Mouse (Mus musculus) left cerebral cortex, adult 8-10 months (tissue): ENCODE measurements around the gene Zbtb41. TPM values are rescaled to one million over a fixed set of nuclear protein-coding genes. Genes with fewer than 3 reads are reported as not detected.

Experiments used
- DNase-seq, 2 experiments: peaks; one replicate each; pipeline ENCODE4 v3.0.0; 2022; ENCODE audit warnings: low spot score in 2 of 2
- total RNA-seq, 4 experiments: library from RNA; stranded (reverse); gene quantifications; 2 replicates each; pipeline ENCODE4 v1.2.4; 2022

The Zbtb41 gene
- total RNA-seq, 4 experiments from 2014 or later = 24.0 to 28.5 (median 26.5) TPM

DNA sequence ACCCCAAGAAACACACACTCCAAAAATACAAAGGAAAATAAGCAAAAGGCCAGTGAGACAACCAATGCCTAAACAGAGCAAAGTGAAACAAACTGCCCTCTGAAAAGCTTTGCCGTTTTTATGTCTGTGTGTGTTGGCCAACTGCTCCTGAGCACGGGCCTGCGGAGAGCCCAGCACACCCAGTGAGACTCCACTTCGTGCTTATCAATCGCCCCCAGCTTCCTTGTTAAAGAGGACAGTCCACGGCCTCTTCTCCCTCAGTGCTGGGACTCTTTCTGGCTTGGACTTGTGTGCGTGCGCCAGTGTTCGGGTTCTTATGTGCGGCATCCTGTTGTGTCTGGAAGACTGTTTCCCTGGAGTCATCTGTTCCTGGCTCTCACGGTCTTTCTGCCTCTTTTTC lies 43.8 kb downstream of the Zbtb41 start:
- DNase-seq = no peak

DNA sequence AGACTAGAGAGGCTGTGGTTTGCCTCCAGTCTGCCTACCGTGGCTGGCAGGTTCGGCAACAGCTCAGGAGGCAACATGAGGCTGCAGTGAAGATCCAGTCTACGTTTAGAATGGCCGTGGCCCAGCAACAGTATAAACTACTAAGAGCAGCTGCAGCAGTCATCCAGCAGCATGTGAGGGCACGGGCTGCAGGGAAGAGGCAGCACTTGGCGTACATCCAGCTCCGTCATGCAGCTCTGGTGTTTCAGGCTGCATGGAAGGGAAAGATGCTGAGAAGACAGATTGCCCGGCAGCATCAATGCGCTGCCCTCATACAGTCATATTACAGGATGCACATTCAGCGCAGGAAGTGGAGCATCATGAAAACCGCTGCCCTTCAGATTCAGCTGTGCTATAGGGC lies 56.8 kb downstream of the Zbtb41 start:
- DNase-seq = no peak

DNA sequence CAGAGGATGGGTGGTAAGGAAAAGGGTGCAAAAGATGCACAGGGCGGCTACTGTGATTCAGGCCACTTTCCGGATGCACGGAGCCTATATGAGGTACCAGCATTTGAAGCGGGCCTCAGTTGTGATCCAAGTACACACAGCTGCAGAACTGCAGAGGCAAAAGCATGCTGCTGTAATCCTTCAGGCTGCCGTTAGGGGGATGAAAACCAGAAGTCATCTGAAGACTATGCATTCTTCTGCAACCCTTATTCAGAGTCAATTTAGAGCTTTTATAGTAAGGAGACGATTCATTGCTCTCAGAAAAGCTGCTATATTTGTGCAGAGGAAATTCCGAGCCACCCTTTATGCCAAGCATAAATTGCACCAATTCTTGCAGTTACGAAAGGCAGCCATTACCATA lies 58.2 kb downstream of the Zbtb41 start:
- no peak for DNase-seq

DNA sequence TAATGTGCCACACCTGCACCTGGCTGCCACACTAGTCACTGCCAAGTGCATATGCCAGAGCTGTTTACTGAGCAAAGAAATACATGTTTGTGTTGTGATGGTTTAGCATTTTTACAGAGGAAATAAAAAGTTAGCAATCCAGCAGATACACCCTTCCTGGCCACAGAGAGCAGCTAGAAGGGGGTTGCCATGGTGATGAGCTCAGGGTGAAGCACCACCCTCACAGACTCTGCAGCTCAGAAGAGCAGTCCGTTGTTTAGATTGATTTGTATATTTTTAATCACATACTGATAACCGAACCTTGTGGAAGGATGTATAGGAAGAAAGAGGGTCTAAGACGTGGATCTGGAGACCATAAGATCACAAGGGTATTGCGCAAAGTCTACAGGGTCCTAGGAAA lies 59.1 kb downstream of the Zbtb41 start:
- no peak for DNase-seq

DNA sequence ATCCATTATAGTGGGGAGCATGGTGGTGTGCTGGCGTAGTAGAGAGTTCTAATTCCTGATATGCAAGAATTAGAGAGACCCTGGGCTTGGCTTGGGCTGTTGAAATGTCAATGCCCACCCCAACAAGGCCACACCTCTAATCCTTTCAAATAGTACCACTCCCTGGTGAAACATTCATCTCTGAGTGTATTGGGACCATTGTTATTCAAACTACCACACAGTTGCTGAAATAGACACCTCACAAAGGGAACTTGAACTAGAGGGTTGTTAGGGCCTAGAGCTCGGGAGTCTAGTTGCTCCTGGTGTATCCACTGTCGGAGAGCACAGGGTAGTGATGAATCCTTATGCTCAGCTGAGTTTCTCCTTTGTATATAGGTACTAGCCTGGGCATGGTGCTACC lies 72.5 kb downstream of the Zbtb41 start:
- DNase-seq = no peak

DNA sequence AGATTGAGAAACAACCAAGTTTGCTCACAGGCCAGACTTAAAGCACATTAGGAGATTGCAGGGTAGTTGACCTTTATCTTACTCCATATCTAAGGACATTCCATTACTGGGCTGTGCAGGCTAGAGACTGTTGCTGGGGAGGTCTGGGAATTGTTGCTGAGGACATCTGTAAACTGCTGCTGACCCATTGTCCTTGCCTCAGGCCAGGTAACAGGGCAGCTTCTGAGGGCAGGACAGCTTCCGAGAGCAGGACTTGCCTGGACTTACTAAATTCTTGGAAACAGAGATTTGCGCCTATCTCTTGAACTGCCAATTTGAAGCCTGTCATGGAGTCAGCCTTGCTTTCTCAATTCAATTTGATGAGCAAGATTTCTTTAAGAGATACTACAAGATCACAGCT lies 73.3 kb downstream of the Zbtb41 start:
- no peak for DNase-seq

DNA sequence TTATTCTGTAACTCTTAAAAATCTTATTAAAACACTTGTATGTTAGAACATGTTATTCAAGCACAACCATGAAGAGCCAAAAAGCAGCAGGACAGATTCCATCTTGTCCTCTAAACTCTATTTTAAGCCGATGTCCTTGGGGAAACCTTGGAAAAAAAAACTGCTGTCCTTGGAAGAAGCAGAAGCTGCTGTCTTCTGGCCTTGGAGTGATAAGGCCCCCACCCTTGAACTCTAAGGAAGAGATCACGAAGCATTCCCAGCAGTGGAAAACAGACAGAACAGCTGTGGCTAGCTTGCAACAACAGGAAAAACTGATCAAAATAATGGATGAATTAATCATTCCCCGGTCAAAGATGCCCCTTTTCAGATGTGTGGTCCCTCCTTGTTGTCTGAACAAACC lies 74.1 kb downstream of the Zbtb41 start:
- no peak for DNase-seq

DNA sequence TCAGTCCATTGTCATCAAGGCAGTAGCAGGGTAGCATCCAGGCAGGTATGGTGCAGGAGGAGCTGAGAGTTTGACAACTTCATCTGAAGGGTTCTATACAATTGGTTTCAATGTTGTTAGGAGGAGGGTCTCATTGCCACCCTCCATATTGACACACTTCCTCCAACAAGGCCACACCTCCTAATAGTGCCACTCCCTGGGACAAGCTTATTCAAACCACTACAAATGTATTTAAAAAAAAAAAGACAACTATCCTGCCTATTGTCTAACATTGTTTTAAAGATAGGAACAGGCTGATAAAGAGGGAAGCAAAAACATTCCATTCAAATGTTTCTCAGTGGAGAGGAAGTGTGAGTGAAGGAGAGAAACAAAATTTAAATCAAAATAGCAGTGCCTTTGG lies 77.7 kb downstream of the Zbtb41 start:
- DNase-seq = no peak

DNA sequence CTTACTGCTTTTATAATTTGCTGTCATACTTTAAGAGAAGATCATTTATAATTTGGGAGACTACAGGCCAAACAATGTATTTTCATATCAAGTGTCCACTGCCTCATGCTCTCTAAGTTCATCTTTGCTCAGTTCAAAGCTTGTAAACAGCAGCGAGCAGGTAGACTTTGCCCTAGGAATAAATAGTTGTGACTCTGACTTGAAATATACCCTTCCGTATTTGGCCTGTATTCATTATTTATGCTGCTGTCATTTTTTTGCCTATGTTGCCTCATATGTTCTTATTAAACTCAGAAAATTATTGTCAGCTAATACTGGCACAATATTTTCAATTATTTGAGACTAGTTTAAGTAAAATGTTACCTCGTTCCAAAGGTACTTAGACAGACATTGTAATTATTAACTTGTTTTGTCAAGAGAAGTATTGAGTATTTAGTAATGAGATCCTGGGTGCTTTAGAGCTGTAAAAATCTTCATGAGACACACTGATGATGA lies 79.2 kb downstream of the Zbtb41 start, which contains the start of gene F13b:
F13b (plus strand) TSS at position 445 of the 495 bp plus-strand sequence.
- DNase-seq = no peak

Other genes starting within 250 kb of the Zbtb41 start
- gene Crb1, start 45.2 kb upstream of the Zbtb41 start, total RNA-seq = 1 to 10 TPM in 2 of 4 experiments, under 1 TPM in 2; 0.65 to 1.2 (median 0.92) TPM
- gene Aspm, start 32.5 kb downstream of the Zbtb41 start, total RNA-seq = under 1 TPM; 0.37 to 0.55 (median 0.47) TPM
- not detected for gene F13b, start 79.4 kb downstream of the Zbtb41 start, total RNA-seq
- not detected for gene Cfhr1, start 138.0 kb downstream of the Zbtb41 start, total RNA-seq